Mouse (Mus musculus): ENCODE data around the gene Gpt2. TPM values are rescaled to one million over a fixed set of nuclear protein-coding genes. Genes with fewer than 3 reads are reported as not detected.

The Gpt2 gene
- polyA plus RNA-seq, 1 experiment from 2014 or later, result 30.2 TPM

- ATAC-seq, result no peak
- H3K36me3 ChIP-seq (ENCODE audit: poor library complexity, severe bottlenecking), result peaks cover 96% of the 10 kb centered on the region
- no peaks in the 10 kb centered on the region for H3K27me3 ChIP-seq
- H3K4me3 ChIP-seq, result no peak overlapping the region
- 89% methylated on average over 8 of the region's 8 CpGs for WGBS
- H3K9ac ChIP-seq, result no peak overlapping the region
- no peak overlapping the region for H3K4me2 ChIP-seq
- H3K27ac ChIP-seq, result no peak overlapping the region
- no peaks in the 10 kb centered on the region for H3K4me1 ChIP-seq
- no peaks in the 10 kb centered on the region for H3K9me3 ChIP-seq (replicated peaks)
Observed at GRCm38 (mm10) chr8:85512234-85512633, 19.9 kb downstream of the Gpt2 start.

GRCm38 (mm10) chr8:85513283-85513682 is 20.9 kb downstream of the Gpt2 start:
- H3K4me3 ChIP-seq, result no peak overlapping the region
- H3K9me3 ChIP-seq (replicated peaks), result no peaks in the 10 kb centered on the region
- H3K4me1 ChIP-seq, result no peaks in the 10 kb centered on the region
- H3K36me3 ChIP-seq (ENCODE audit: poor library complexity, severe bottlenecking), result peaks cover 96% of the 10 kb centered on the region
- no peak for ATAC-seq
- no peaks in the 10 kb centered on the region for H3K27me3 ChIP-seq
- H3K27ac ChIP-seq, result no peak overlapping the region
- WGBS, result 88% methylated on average over 4 of the region's 4 CpGs
- no peak overlapping the region for H3K4me2 ChIP-seq
- no peak overlapping the region for H3K9ac ChIP-seq

- Histone ChIP-seq H3K9me3 (replicated peaks) (no peaks in the 10 kb centered on the region), H3K36me3 (ENCODE audit: poor library complexity, severe bottlenecking) (peaks cover 93% of the 10 kb centered on the region), H3K4me1 (no peaks in the 10 kb centered on the region), H3K4me2 (no peak overlapping the region), H3K9ac (no peak overlapping the region), H3K4me3 (no peak overlapping the region), H3K27me3 (no peaks in the 10 kb centered on the region), H3K27ac (no peak overlapping the region)
- ATAC-seq, result no peak
- WGBS, result 83% methylated on average over 7 of the region's 7 CpGs
Observed at GRCm38 (mm10) chr8:85515391-85515790, 23.0 kb downstream of the Gpt2 start.

GRCm38 (mm10) chr8:85517336-85517735 is 25.0 kb downstream of the Gpt2 start:
- WGBS, result 74% methylated on average over 4 of the region's 4 CpGs
- H3K4me2 ChIP-seq, result no peak overlapping the region
- no peak overlapping the region for H3K27ac ChIP-seq
- peaks cover 94% of the 10 kb centered on the region for H3K36me3 ChIP-seq (ENCODE audit: poor library complexity, severe bottlenecking)
- H3K9me3 ChIP-seq (replicated peaks), result no peaks in the 10 kb centered on the region
- no peak overlapping the region for H3K9ac ChIP-seq
- H3K4me3 ChIP-seq, result no peak overlapping the region
- no peaks in the 10 kb centered on the region for H3K4me1 ChIP-seq
- ATAC-seq, result no peak
- no peaks in the 10 kb centered on the region for H3K27me3 ChIP-seq

GRCm38 (mm10) chr8:85517956-85518355 is 25.6 kb downstream of the Gpt2 start:
- Histone ChIP-seq H3K4me2 (no peak overlapping the region), H3K27ac (no peak overlapping the region), H3K9ac (no peak overlapping the region), H3K4me3 (no peak overlapping the region), H3K27me3 (no peaks in the 10 kb centered on the region), H3K9me3 (replicated peaks) (no peaks in the 10 kb centered on the region), H3K36me3 (ENCODE audit: poor library complexity, severe bottlenecking) (peaks cover 96% of the 10 kb centered on the region), H3K4me1 (no peaks in the 10 kb centered on the region)
- ATAC-seq, result no peak
- WGBS, result 96% methylated on average over 10 of the region's 10 CpGs

GRCm38 (mm10) chr8:85520586-85520985 is 28.2 kb downstream of the Gpt2 start:
- H3K36me3 ChIP-seq (ENCODE audit: poor library complexity, severe bottlenecking), result peaks cover 95% of the 10 kb centered on the region
- WGBS, result 95% methylated on average over 4 of the region's 4 CpGs
- no peak for ATAC-seq
- no peak overlapping the region for H3K27ac ChIP-seq
- H3K27me3 ChIP-seq, result no peaks in the 10 kb centered on the region
- H3K9me3 ChIP-seq (replicated peaks), result no peaks in the 10 kb centered on the region
- no peaks in the 10 kb centered on the region for H3K4me1 ChIP-seq
- H3K4me3 ChIP-seq, result no peak overlapping the region
- H3K4me2 ChIP-seq, result no peak overlapping the region
- H3K9ac ChIP-seq, result no peak overlapping the region

GRCm38 (mm10) chr8:85521332-85521731 is 29.0 kb downstream of the Gpt2 start:
- H3K4me2 ChIP-seq, result no peak overlapping the region
- H3K4me1 ChIP-seq, result no peaks in the 10 kb centered on the region
- H3K27me3 ChIP-seq, result no peaks in the 10 kb centered on the region
- no peak overlapping the region for H3K27ac ChIP-seq
- peaks cover 93% of the 10 kb centered on the region for H3K36me3 ChIP-seq (ENCODE audit: poor library complexity, severe bottlenecking)
- no peaks in the 10 kb centered on the region for H3K9me3 ChIP-seq (replicated peaks)
- ATAC-seq, result no peak
- H3K9ac ChIP-seq, result no peak overlapping the region
- WGBS, result 93% methylated on average over 8 of the region's 8 CpGs
- H3K4me3 ChIP-seq, result no peak overlapping the region

- Histone ChIP-seq H3K4me3 (no peak overlapping the region), H3K27ac (no peak overlapping the region), H3K27me3 (no peaks in the 10 kb centered on the region), H3K36me3 (ENCODE audit: poor library complexity, severe bottlenecking) (peaks cover 71% of the 10 kb centered on the region), H3K4me1 (no peaks in the 10 kb centered on the region), H3K4me2 (no peak overlapping the region), H3K9ac (no peak overlapping the region), H3K9me3 (replicated peaks) (no peaks in the 10 kb centered on the region)
- ATAC-seq, result no peak
- 95% methylated on average over 7 of the region's 7 CpGs for WGBS
Observed at GRCm38 (mm10) chr8:85524086-85524485, 31.7 kb downstream of the Gpt2 start.

- WGBS, result 39% methylated on average over 6 of the region's 6 CpGs
- no peaks in the 10 kb centered on the region for H3K9me3 ChIP-seq (replicated peaks)
- no peak overlapping the region for H3K9ac ChIP-seq
- H3K4me2 ChIP-seq, result no peak overlapping the region
- ATAC-seq, result no peak
- no peaks in the 10 kb centered on the region for H3K4me1 ChIP-seq
- no peak overlapping the region for H3K4me3 ChIP-seq
- peaks cover 58% of the 10 kb centered on the region for H3K36me3 ChIP-seq (ENCODE audit: poor library complexity, severe bottlenecking)
- no peak overlapping the region for H3K27ac ChIP-seq
- H3K27me3 ChIP-seq, result no peaks in the 10 kb centered on the region
Observed at GRCm38 (mm10) chr8:85526105-85526504, 33.7 kb downstream of the Gpt2 start.

- no peak for ATAC-seq
- H3K4me1 ChIP-seq, result no peaks in the 10 kb centered on the region
- no peak overlapping the region for H3K9ac ChIP-seq
- H3K9me3 ChIP-seq (replicated peaks), result no peaks in the 10 kb centered on the region
- no peak overlapping the region for H3K4me3 ChIP-seq
- H3K4me2 ChIP-seq, result no peak overlapping the region
- WGBS, result 85% methylated on average over 3 of the region's 3 CpGs
- no peak overlapping the region for H3K27ac ChIP-seq
- H3K27me3 ChIP-seq, result no peaks in the 10 kb centered on the region
- H3K36me3 ChIP-seq (ENCODE audit: poor library complexity, severe bottlenecking), result peaks cover 35% of the 10 kb centered on the region
Observed at GRCm38 (mm10) chr8:85528959-85529358, 36.6 kb downstream of the Gpt2 start.

GRCm38 (mm10) chr8:85530717-85531116 is 38.3 kb downstream of the Gpt2 start:
- H3K4me2 ChIP-seq, result no peak overlapping the region
- H3K9me3 ChIP-seq (replicated peaks), result no peaks in the 10 kb centered on the region
- H3K27me3 ChIP-seq, result no peaks in the 10 kb centered on the region
- H3K36me3 ChIP-seq (ENCODE audit: poor library complexity, severe bottlenecking), result peaks cover 35% of the 10 kb centered on the region
- no peak overlapping the region for H3K9ac ChIP-seq
- H3K4me1 ChIP-seq, result no peaks in the 10 kb centered on the region
- WGBS, result 88% methylated on average over 1 of the region's 1 CpGs
- ATAC-seq, result no peak
- no peak overlapping the region for H3K27ac ChIP-seq
- no peak overlapping the region for H3K4me3 ChIP-seq

- Histone ChIP-seq H3K4me2 (no peak overlapping the region), H3K27ac (no peak overlapping the region), H3K27me3 (no peaks in the 10 kb centered on the region), H3K36me3 (ENCODE audit: poor library complexity, severe bottlenecking) (peaks cover 35% of the 10 kb centered on the region), H3K9ac (no peak overlapping the region), H3K4me3 (no peak overlapping the region), H3K9me3 (replicated peaks) (no peaks in the 10 kb centered on the region), H3K4me1 (no peaks in the 10 kb centered on the region)
- ATAC-seq, result no peak
- WGBS, result 92% methylated on average over 3 of the region's 3 CpGs
Observed at GRCm38 (mm10) chr8:85531471-85531870, 39.1 kb downstream of the Gpt2 start.

GRCm38 (mm10) chr8:85532843-85533242 is 40.5 kb downstream of the Gpt2 start:
- no peak for ATAC-seq
- H3K4me2 ChIP-seq, result no peak overlapping the region
- no peaks in the 10 kb centered on the region for H3K4me1 ChIP-seq
- no peak overlapping the region for H3K9ac ChIP-seq
- no peak overlapping the region for H3K27ac ChIP-seq
- H3K27me3 ChIP-seq, result no peaks in the 10 kb centered on the region
- H3K36me3 ChIP-seq (ENCODE audit: poor library complexity, severe bottlenecking), result peaks cover 45% of the 10 kb centered on the region
- H3K4me3 ChIP-seq, result no peak overlapping the region
- no peaks in the 10 kb centered on the region for H3K9me3 ChIP-seq (replicated peaks)
- 93% methylated on average over 4 of the region's 4 CpGs for WGBS
